Mouse (Mus musculus): ENCODE results near the gene Agmat.

Gene Agmat

DNA sequence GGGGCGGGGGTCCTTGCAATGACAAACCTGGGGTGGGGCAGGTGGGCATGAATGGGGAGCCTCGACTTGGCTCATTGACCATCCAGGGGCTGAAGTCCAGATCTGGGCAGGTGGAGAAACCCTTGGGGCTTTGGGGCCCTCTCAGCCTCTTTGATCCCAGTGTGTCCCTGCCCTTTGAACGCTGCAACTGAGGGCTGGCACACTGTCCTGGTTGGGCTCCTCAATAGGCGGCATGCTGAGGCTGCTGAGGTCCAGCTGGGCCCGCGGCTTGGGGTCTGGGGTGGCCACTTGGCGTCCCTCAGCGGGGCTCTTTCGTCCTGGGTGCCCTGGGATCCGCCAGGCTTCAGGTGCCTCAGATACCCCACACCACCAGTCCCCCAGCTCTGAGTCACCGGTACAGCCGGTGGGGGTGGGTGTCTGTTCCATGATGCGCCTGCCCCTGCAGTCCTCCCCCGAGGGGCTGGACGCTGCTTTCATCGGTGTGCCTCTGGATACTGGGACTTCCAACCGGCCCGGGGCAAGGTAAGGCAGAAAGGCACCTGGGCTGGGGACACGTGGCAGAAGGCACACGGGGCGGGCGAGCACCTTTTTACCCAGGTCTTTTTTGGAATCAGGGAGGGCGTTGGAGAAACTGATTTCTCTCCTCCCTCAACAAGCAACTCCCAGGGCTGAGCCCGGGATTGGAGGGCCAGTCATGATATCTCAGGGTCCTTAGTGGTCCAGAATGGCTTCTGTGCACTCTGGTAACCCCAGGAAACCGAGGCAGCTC is at the start of gene Agmat:
Agmat (plus strand) TSS at position 95 of the 769 bp plus-strand sequence.
- DNase-seq = no peak

GRCm38 (mm10) chr4:141704625-141705024 is 41.8 kb upstream of the Agmat start:
- peak; percentile 96 for DNase-seq

DNA sequence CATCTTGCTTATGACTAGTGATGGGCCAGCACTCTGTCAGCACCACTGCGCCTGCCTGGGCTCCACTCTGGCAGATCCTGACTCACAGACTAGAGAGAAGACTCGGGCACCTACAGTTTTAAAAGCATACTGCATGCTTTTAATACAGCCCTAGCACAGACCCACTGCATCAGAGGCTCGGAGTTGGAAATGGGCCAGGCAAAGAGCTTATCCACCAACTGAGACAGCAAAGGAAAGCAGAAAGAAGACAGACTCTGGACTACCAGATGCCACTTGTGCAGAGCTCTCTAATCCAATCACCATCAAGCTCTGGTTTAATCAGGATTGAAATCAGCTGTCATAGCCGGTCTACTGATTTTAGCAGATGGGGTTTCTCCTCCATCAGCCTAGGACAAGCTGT is 41.1 kb upstream of the Agmat start:
- DNase-seq = no peak

DNA sequence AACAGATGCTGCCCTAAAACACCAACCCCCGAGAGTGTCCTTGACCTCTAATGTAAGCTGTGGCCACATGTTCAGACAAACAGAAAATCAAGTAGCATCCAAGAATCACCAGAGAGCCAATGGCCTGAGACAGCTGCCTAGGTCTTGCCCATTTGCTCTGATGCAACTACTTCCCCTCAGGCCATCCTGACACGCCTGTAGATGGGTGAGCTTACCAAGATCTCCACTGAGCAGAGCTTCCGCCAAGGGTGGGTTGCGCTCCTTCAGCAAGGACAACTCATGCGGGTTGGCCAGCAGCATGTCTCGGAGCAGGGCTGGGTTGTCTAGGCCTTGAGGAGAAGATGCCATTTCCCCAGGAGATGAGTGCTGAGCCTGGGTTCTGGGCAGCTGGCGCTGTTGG is 38.5 kb upstream of the Agmat start:
- DNase-seq = no peak

- DNase-seq = no peak
These were observed 37.5 kb upstream of the Agmat start for GRCm38 (mm10) chr4:141708971-141709370.

DNA sequence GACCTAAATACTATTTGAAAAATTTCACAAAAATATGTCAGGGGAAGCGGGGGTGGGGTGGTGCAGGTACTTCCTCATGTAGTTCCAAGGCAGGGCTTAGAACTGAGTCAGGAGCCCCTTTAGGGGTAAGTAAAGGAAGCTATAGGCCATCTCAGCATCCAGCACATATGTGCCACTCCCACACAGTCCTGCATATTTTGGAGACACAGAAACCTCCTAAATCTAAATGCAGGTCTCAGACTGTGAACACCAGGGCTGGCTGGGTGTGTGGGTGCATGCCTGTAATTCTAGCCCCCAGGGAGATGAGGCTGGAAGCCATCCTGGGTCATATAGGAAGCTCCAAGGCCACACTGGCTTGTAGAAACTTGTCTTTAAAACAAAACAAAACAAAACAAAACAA is 35.2 kb upstream of the Agmat start:
- no peak for DNase-seq

- DNase-seq = no peak
These were observed 32.8 kb upstream of the Agmat start for GRCm38 (mm10) chr4:141713598-141714142.

DNA sequence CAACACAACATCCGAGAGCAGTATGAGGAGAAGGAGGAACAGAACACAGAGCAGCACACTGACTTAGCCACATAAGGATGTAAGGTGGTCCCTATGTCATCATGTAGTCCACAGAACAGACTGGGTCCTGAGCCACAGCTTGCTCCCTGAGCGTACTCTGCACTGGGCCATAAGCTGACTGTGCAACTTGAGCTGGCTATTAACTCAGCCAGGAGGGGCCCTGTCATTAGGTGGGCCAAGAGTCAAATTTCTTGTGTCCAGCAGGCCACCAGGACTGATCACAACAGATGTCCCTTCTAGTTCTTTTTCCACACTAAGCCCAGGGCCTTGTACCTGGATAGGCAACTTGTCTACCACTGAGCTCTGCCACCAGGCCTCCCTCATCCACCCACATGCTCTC is 31.4 kb upstream of the Agmat start:
- no peak for DNase-seq

DNA sequence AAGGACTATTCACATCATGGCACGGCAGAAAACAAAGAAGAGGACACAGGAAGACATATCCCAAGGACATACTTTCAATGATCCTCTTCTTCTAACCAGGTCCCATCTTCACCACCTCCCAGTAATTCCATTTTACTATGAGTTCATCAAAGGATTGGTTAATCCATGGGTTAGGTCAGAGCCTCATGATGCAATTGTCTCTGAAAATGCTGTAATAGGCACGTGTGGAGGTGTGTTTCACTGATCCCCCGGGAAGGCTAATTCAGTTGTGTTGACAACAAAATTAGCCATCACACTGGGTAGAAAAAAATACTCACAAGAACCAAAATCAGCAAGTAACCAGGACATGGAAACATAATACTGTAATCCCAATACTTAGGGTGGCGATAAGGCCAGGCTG is 28.8 kb upstream of the Agmat start:
- DNase-seq = no peak

DNA sequence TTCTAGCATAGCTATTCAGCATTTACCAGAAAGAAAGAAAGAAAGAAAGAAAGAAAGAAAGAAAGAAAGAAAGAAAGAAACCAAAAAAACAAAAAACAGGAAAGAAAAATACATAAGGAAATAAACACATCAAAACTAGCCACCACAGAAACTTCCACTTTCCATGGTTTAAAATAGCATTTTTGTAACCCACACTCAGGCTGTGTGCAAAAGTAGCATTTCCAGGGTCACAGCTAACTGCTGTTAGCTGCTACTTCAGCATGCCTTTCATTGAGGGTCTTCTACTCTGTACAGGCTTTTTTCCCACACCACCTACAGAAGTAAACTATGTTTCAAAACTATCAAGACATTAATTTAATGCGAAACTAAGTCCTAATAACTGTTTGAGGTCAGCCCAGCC is 27.2 kb upstream of the Agmat start:
- no peak for DNase-seq

DNA sequence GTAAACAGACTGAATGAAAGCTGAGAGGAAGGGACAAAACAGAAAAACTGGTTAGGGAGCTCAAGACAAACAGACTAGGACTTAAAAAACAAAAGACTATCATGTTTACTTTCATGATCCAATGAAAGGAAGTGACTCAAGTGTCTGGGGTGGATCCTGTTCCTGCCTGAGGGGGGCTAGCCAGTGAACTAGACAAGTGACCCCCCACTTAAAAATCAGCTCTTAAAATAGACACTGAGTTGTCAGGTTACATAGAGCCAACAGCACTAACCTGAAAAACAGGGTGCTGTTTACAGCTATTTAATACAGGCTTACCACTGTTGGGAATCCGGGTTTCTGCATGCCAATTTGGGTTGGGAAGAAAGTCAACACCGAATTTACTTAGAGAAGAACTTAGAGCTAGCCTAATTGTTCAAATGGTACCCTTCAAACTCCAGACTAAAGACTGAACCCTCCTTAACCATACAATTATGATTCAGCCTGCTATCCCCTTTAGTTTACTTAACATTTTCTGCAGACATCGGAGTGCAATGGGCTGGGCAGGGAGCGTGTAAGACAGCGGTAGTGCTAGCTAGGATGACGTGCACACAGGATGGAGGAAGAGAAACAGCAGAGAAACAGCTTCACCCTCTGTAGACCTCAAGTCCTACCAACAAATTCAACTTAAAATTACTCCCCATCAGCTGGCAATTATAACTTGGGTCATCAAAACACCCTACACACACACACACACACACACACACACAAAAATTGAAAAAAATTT is 25.5 kb upstream of the Agmat start:
- DNase-seq = no peak

- no peak for DNase-seq
These were observed 24.5 kb upstream of the Agmat start for GRCm38 (mm10) chr4:141721961-141722360.

DNA sequence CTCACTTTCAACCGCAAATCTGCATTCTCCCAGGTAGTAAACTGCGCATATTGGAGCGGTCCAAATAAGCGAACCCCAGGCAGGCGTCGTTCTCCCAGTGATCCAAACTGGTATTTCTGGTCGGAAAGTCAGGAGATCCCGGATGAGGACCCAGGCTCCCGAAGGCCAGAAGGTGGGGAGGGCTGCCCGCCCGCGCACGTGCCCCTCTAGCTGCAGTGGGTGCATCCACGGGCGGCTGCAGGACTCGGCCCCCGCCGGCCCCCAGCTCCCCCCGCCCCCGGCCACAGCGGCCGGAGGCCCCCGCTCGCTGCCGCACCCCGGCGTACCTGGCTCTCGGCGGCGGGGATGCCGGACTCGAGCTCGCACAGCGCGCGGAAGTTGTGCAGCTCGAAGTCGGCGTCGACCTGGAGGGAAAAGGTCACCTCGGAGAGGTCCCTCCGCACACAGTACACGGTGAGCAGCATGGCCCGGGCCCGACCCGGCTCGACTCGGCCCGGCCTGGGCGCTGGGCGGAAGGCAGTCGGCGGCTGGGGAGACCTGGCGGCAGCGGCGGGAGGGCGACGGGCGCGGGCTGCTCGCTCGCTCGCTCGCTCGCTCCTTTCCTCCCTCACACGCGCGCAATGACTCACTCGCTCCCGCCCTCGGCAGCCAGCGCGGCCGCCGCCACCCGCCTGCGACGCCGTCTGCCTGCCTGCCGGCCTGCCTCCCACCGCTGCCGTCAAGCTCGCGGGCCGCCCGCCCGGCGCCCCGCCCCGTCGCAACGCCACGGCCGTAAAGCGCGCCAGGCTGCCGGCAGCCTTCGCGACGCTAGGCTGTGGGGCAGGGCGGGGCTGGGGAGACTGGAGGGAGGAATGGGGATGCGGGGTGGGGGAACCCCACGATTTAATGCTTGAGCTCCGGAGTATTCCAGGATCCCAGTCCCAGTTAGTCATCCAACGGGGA is 23.5 kb upstream of the Agmat start, which contains the start of gene Ddi2:
Ddi2 (minus strand) TSS at position 689 of the 942 bp plus-strand sequence.
- DNase-seq = peak; percentile 99

GRCm38 (mm10) chr4:141723673-141724068 is 22.8 kb upstream of the Agmat start:
- DNase-seq = no peak

DNA sequence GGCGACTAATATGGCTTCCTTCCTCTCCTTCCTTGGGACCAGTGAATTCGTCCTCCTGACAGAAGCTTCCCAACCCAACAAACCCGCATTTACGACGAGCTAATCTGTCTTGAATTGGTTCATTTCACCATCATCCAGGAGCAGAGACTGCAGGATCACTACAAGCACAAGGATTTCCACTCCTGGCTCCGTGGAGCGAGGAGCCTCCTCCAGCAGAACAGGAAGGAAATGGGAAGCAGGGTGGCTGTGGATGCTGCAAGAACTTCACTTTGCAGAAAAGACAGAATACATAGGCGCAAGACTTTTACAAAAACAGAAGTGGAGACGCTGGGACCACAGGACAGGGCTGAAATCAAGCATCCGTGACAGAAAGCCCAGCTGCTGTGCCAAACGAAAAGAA is 21.9 kb upstream of the Agmat start:
- peak; percentile 92 for DNase-seq

GRCm38 (mm10) chr4:141725277-141725676 is 21.2 kb upstream of the Agmat start:
- DNase-seq = no peak

GRCm38 (mm10) chr4:141725738-141726137 is 20.7 kb upstream of the Agmat start:
- DNase-seq = no peak

GRCm38 (mm10) chr4:141729266-141729665 is 17.2 kb upstream of the Agmat start:
- DNase-seq = no peak

DNA sequence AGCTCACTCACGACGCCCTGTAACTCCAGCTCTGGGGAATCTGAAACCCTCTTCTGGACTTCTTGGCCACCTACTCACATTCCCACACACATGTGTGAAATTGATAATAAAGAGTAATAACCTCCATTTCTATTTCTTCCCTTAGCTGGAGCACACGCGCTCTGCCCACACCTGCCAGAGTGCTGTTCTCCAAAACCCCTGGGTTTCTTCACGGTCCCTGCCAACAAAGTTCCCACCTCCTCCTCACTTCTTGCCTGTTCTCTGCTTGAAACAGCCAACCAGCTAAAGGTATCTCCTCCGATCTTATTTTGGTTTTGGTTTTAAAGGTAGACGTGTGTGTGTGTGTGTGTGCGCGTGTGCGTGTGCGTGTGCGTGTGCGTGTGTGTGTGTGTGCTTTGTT is 16.1 kb upstream of the Agmat start:
- no peak for DNase-seq

- DNase-seq = no peak
These were observed 14.7 kb upstream of the Agmat start for GRCm38 (mm10) chr4:141731766-141732165.

DNA sequence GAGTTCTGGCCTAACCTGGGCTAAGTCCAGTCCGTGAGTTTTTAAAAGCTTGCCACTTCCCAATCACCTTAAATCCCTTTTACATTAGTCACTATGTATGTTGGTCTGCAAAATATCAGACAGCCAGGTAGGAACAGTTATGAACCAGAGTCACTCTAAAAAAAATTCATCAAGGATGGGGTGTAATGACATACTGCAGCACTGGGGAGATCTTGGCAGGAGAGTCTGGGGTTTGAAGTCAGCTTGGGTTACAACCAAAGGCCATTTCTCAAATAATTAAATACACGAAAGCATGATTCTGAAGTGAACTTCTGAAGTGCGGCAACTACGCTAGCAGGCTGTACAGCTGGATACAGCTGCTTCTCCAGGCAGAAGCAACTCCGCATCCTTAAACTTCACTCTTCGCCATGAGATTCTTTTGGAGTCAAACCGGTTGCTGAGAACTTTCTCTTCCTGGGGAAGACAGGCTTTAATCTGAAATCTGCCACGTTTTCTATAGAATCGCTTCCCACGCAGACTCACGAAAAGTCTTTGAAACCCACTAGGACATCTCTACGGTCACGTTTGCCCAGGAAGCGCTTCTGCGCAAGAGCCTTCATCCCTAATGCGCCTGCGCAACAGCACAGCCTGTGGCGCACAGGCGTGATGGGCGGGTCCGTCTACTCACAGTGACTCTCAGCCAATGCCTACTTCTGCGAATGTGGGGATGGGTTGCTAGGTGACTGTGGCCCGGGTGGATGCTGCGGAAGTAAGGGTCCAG is 11.8 kb upstream of the Agmat start:
- DNase-seq = peak; percentile 99

DNA sequence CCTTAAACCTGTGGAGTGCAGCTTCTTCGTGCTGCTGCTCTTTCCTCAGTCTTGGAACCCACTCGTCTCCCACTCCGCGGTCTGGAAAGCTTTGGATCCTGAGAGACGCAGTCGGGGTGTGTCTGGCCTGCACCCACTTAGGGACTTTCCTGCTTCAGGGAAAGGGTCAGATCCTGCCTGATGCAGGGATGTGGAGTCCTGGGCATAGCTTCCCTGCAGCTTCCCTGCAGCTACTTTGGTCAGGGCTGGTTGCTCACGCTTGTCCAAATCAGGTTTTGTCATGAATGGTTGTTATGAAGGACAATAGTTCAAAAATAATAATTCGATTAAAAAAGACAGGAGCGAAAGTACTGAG is 11.3 kb upstream of the Agmat start:
- no peak for DNase-seq

All from heart, adult 11 months (tissue).